Mouse (Mus musculus): ENCODE measurements around the gene Apba1. TPM values are rescaled to one million over a fixed set of nuclear protein-coding genes. Genes with fewer than 3 reads are reported as not detected.

Apba1 gene
- total RNA-seq, 1 experiment: 0.22 TPM

- Histone ChIP-seq H3K4me3 (ENCODE audit: insufficient read depth in 1 of 2, low read depth in 1 of 2, low read length in 2 of 2, poor library complexity in 1 of 2, severe bottlenecking in 1 of 2) (no peak overlapping the region), H3K27ac (ENCODE audit: insufficient read depth, low read depth, low read length, poor library complexity, severe bottlenecking) (no peak overlapping the region), H3K9me3 (ENCODE audit: control insufficient read depth, insufficient read depth, low read depth, low read length) (no peaks in the 10 kb centered on the region), H3K4me1 (ENCODE audit: control insufficient read depth in 2 of 2, insufficient read depth in 2 of 2, low read length in 2 of 2, poor library complexity in 1 of 2) (no peaks in the 10 kb centered on the region), H3K9ac (ENCODE audit: insufficient read depth, low read depth, low read length, poor library complexity, severe bottlenecking) (no peak overlapping the region), H3K36me3 (ENCODE audit: control insufficient read depth, insufficient read depth, low read length, poor library complexity, severe bottlenecking) (no peaks in the 10 kb centered on the region)
- no peak for TF ChIP-seq CHD2 (IDR thresholded peaks at IDR 0.05; ENCODE audit: low read depth, low read length)
- DNase-seq (ENCODE audit: low read depth, low spot score): no peak
- in situ Hi-C loops (cut with MboI; ENCODE audit: low sequenced_read_pairs in 2 of 2, unreplicated experiment in 2 of 2): no loop called here
Observed at GRCm38 (mm10) chr19:23867589-23867988, 108.9 kb downstream of the Apba1 start.

- Histone ChIP-seq H3K4me1 (ENCODE audit: control insufficient read depth in 2 of 2, insufficient read depth in 2 of 2, low read length in 2 of 2, poor library complexity in 1 of 2) (no peaks in the 10 kb centered on the region), H3K4me3 (ENCODE audit: insufficient read depth in 1 of 2, low read depth in 1 of 2, low read length in 2 of 2, poor library complexity in 1 of 2, severe bottlenecking in 1 of 2) (no peak overlapping the region), H3K36me3 (ENCODE audit: control insufficient read depth, insufficient read depth, low read length, poor library complexity, severe bottlenecking) (no peaks in the 10 kb centered on the region), H3K9ac (ENCODE audit: insufficient read depth, low read depth, low read length, poor library complexity, severe bottlenecking) (no peak overlapping the region), H3K27ac (ENCODE audit: insufficient read depth, low read depth, low read length, poor library complexity, severe bottlenecking) (no peak overlapping the region), H3K9me3 (ENCODE audit: control insufficient read depth, insufficient read depth, low read depth, low read length) (no peaks in the 10 kb centered on the region)
- in situ Hi-C loops (cut with MboI; ENCODE audit: low sequenced_read_pairs in 2 of 2, unreplicated experiment in 2 of 2): no loop called here
- TF ChIP-seq MAFK (IDR thresholded peaks at IDR 0.05; ENCODE audit: insufficient read depth, low read depth, low read length) (no peak), HCFC1 (IDR thresholded peaks at IDR 0.05; ENCODE audit: borderline replicate concordance, insufficient read depth, low read length) (no peak), ZNF384 (IDR thresholded peaks at IDR 0.05; ENCODE audit: low read depth, low read length) (no peak), CHD2 (IDR thresholded peaks at IDR 0.05; ENCODE audit: low read depth, low read length) (no peak), ZC3H11A (IDR thresholded peaks at IDR 0.05; ENCODE audit: borderline replicate concordance, low read depth, low read length) (no peak)
- DNase-seq (ENCODE audit: low read depth, low spot score): no peak
Observed at GRCm38 (mm10) chr19:23874502-23874901, 115.8 kb downstream of the Apba1 start.

- DNase-seq (ENCODE audit: low read depth, low spot score): no peak
- Histone ChIP-seq H3K9me3 (ENCODE audit: control insufficient read depth, insufficient read depth, low read depth, low read length) (no peaks in the 10 kb centered on the region), H3K36me3 (ENCODE audit: control insufficient read depth, insufficient read depth, low read length, poor library complexity, severe bottlenecking) (no peaks in the 10 kb centered on the region), H3K4me1 (ENCODE audit: control insufficient read depth in 2 of 2, insufficient read depth in 2 of 2, low read length in 2 of 2, poor library complexity in 1 of 2) (no peaks in the 10 kb centered on the region), H3K27ac (ENCODE audit: insufficient read depth, low read depth, low read length, poor library complexity, severe bottlenecking) (no peak overlapping the region), H3K9ac (ENCODE audit: insufficient read depth, low read depth, low read length, poor library complexity, severe bottlenecking) (no peak overlapping the region), H3K4me3 (ENCODE audit: insufficient read depth in 1 of 2, low read depth in 1 of 2, low read length in 2 of 2, poor library complexity in 1 of 2, severe bottlenecking in 1 of 2) (no peak overlapping the region)
- in situ Hi-C loops (cut with MboI; ENCODE audit: low sequenced_read_pairs in 2 of 2, unreplicated experiment in 2 of 2): no loop called here
- TF ChIP-seq MAFK (IDR thresholded peaks at IDR 0.05; ENCODE audit: insufficient read depth, low read depth, low read length) (no peak), CHD2 (IDR thresholded peaks at IDR 0.05; ENCODE audit: low read depth, low read length) (no peak), HCFC1 (IDR thresholded peaks at IDR 0.05; ENCODE audit: borderline replicate concordance, insufficient read depth, low read length) (no peak), ZC3H11A (IDR thresholded peaks at IDR 0.05; ENCODE audit: borderline replicate concordance, low read depth, low read length) (no peak), ZNF384 (IDR thresholded peaks at IDR 0.05; ENCODE audit: low read depth, low read length) (no peak)
Observed at GRCm38 (mm10) chr19:23875819-23876218, 117.1 kb downstream of the Apba1 start.

- H3K9me3 ChIP-seq (ENCODE audit: control insufficient read depth, insufficient read depth, low read depth, low read length): no peaks in the 10 kb centered on the region
- no peak overlapping the region for H3K9ac ChIP-seq (ENCODE audit: insufficient read depth, low read depth, low read length, poor library complexity, severe bottlenecking)
- H3K36me3 ChIP-seq (ENCODE audit: control insufficient read depth, insufficient read depth, low read length, poor library complexity, severe bottlenecking): no peaks in the 10 kb centered on the region
- in situ Hi-C loops (cut with MboI; ENCODE audit: low sequenced_read_pairs in 2 of 2, unreplicated experiment in 2 of 2): no loop called here
- DNase-seq (ENCODE audit: low read depth, low spot score): no peak
- H3K4me3 ChIP-seq (ENCODE audit: insufficient read depth in 1 of 2, low read depth in 1 of 2, low read length in 2 of 2, poor library complexity in 1 of 2, severe bottlenecking in 1 of 2): no peak overlapping the region
- no peak overlapping the region for H3K27ac ChIP-seq (ENCODE audit: insufficient read depth, low read depth, low read length, poor library complexity, severe bottlenecking)
- H3K4me1 ChIP-seq (ENCODE audit: control insufficient read depth in 2 of 2, insufficient read depth in 2 of 2, low read length in 2 of 2, poor library complexity in 1 of 2): no peaks in the 10 kb centered on the region
- TF ChIP-seq MAFK (IDR thresholded peaks at IDR 0.05; ENCODE audit: insufficient read depth, low read depth, low read length) (no peak), ZNF384 (IDR thresholded peaks at IDR 0.05; ENCODE audit: low read depth, low read length) (no peak), HCFC1 (IDR thresholded peaks at IDR 0.05; ENCODE audit: borderline replicate concordance, insufficient read depth, low read length) (no peak), CHD2 (IDR thresholded peaks at IDR 0.05; ENCODE audit: low read depth, low read length) (no peak), ZC3H11A (IDR thresholded peaks at IDR 0.05; ENCODE audit: borderline replicate concordance, low read depth, low read length) (no peak)
Observed at GRCm38 (mm10) chr19:23879862-23880261, 121.2 kb downstream of the Apba1 start.

GRCm38 (mm10) chr19:23886169-23886568 is 127.5 kb downstream of the Apba1 start:
- no peak for TF ChIP-seq CHD2 (IDR thresholded peaks at IDR 0.05; ENCODE audit: low read depth, low read length)
- TF ChIP-seq ZNF384 (IDR thresholded peaks at IDR 0.05; ENCODE audit: low read depth, low read length): no peak
- no peak for TF ChIP-seq HCFC1 (IDR thresholded peaks at IDR 0.05; ENCODE audit: borderline replicate concordance, insufficient read depth, low read length)
- no peak for TF ChIP-seq ZC3H11A (IDR thresholded peaks at IDR 0.05; ENCODE audit: borderline replicate concordance, low read depth, low read length)
- no peak for TF ChIP-seq MAFK (IDR thresholded peaks at IDR 0.05; ENCODE audit: insufficient read depth, low read depth, low read length)
- no peak overlapping the region for H3K9ac ChIP-seq (ENCODE audit: insufficient read depth, low read depth, low read length, poor library complexity, severe bottlenecking)
- no peaks in the 10 kb centered on the region for H3K36me3 ChIP-seq (ENCODE audit: control insufficient read depth, insufficient read depth, low read length, poor library complexity, severe bottlenecking)
- no peak overlapping the region for H3K27ac ChIP-seq (ENCODE audit: insufficient read depth, low read depth, low read length, poor library complexity, severe bottlenecking)
- no peak for DNase-seq (ENCODE audit: low read depth, low spot score)
- no peaks in the 10 kb centered on the region for H3K4me1 ChIP-seq (ENCODE audit: control insufficient read depth in 2 of 2, insufficient read depth in 2 of 2, low read length in 2 of 2, poor library complexity in 1 of 2)
- H3K4me3 ChIP-seq (ENCODE audit: insufficient read depth in 1 of 2, low read depth in 1 of 2, low read length in 2 of 2, poor library complexity in 1 of 2, severe bottlenecking in 1 of 2): no peak overlapping the region
- in situ Hi-C loops (cut with MboI; ENCODE audit: low sequenced_read_pairs in 2 of 2, unreplicated experiment in 2 of 2): no loop called here
- H3K9me3 ChIP-seq (ENCODE audit: control insufficient read depth, insufficient read depth, low read depth, low read length): no peaks in the 10 kb centered on the region

Data from ES-E14 (cell line).